Mouse (Mus musculus): ENCODE data around the gene Gm1673. TPM values are rescaled to one million over a fixed set of nuclear protein-coding genes. Genes with fewer than 3 reads are reported as not detected.

Gene Gm1673
- not detected for polyA plus RNA-seq (2014; fragmentation: Illumina TruSeq; extraction: RNeasy Lipid Tissue Mini Kit (QIAGEN cat#74804); ENCODE audit: low replicate concordance)

GRCm38 (mm10) chr5:33983309-33984121 lies at the start of gene Gm1673:
Gm1673 (plus strand) TSS chr5:33983433.

DNA sequence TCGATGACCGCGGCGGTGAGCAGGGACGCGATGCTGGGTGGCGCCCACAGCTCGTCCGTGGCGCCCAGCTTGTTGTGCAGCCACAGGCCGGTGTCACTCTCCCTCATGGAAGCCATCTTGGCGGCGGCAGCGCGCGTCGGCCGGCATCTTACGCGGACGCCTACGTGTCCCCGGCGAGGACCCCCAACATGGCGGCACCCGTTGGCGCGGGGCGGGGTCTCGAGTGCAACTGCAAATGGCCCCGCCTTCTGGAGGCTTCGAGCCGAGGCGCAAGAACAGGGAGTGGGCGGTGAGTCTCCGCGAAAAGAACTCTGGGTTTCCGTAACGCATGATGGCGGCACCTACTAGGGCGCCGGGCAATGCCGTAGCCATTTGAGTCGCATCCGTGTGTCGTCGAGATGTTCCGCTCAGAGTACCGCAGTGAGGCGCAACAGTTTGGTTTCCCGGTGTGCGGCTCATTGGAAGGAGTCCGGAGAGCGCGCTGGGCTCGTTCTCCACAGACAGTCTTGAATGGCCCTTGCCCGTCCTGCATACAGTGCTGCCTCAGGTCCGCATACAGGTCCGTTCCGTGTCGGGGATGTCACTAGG lies 47.0 kb upstream of the Gm1673 start, which contains the start of gene Nelfa:
Gene Nelfa, minus strand, starts transcription at position 294 of the 588 bp plus-strand sequence.

DNA sequence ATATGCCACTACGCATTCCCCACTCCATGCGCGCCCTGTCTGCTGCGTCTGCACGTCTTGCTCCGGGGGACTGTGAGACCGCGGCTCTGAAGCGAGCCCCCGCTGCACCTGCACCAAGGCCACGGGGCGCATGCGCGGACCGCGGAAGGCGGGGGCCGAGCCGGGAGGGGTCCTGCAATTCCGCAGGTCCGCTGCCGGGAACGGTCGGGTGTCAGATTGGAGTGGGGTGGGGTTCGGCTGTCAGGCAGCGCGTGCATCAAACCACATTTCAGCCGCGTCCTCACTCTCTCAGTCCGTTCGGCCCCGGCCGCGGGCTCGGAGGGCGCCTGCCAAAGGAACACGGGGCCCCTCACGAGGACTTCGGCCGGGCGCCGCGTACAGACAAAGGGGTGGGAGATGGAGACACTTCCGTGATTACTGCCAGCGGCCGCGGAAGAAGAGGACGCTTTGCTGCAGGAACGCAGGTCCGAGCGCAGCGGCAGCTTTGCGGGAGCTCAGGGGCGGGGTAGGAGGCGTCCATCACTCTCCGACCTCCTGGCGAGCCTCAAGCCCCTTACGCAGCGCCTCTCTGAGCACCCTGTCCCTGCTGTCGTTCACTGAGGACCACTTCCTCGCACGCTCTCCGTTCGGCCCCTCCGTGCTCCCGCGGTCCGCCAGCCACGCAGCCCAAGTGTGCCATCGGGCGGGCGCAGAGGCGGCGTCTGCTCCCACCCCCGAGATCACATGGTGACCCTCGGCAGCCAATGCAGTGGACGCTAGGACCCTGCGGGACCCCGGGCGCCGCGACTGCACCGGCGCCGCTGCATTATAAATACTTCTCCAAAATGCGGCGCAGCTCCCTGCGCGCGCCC lies 12.8 kb downstream of the Gm1673 start, which contains the start of gene Nat8l:
Gene Nat8l, plus strand, starts transcription at position 142 of the 851 bp plus-strand sequence.

Other genes with a start within 250 kb of the Gm1673 start
- 21.1 TPM for gene Letm1, start 200.6 kb upstream of the Gm1673 start, polyA plus RNA-seq (2014; fragmentation: Illumina TruSeq; extraction: RNeasy Lipid Tissue Mini Kit (QIAGEN cat#74804); ENCODE audit: low replicate concordance)
- gene Nsd2, start 162.7 kb upstream of the Gm1673 start, polyA plus RNA-seq (2014; fragmentation: Illumina TruSeq; extraction: RNeasy Lipid Tissue Mini Kit (QIAGEN cat#74804); ENCODE audit: low replicate concordance): 68.6 TPM
- gene Nelfa, start 47.0 kb upstream of the Gm1673 start, polyA plus RNA-seq (2014; fragmentation: Illumina TruSeq; extraction: RNeasy Lipid Tissue Mini Kit (QIAGEN cat#74804); ENCODE audit: low replicate concordance): 3.1 TPM
- gene Nat8l, start 12.6 kb downstream of the Gm1673 start, polyA plus RNA-seq (2014; fragmentation: Illumina TruSeq; extraction: RNeasy Lipid Tissue Mini Kit (QIAGEN cat#74804); ENCODE audit: low replicate concordance): 0.07 TPM
- not detected for gene Poln, start 186.0 kb downstream of the Gm1673 start, polyA plus RNA-seq (2014; fragmentation: Illumina TruSeq; extraction: RNeasy Lipid Tissue Mini Kit (QIAGEN cat#74804); ENCODE audit: low replicate concordance)
- gene Haus3, start 186.1 kb downstream of the Gm1673 start, polyA plus RNA-seq (2014; fragmentation: Illumina TruSeq; extraction: RNeasy Lipid Tissue Mini Kit (QIAGEN cat#74804); ENCODE audit: low replicate concordance): 42.7 TPM
- gene Mxd4, start 204.3 kb downstream of the Gm1673 start, polyA plus RNA-seq (2014; fragmentation: Illumina TruSeq; extraction: RNeasy Lipid Tissue Mini Kit (QIAGEN cat#74804); ENCODE audit: low replicate concordance): 5.5 TPM

All from small intestine, adult 10 weeks (tissue).